Mouse (Mus musculus): Measurements from ENCODE around the gene Vmn1r1. TPM values are rescaled to one million over a fixed set of nuclear protein-coding genes. Genes with fewer than 3 reads are reported as not detected.

The Vmn1r1 gene
- polyA plus RNA-seq, 1 experiment from 2014 or later = not detected

- H3K27me3 ChIP-seq = no peaks in the 10 kb centered on the region
- peaks cover 25% of the 10 kb centered on the region for H3K36me3 ChIP-seq
- 2% methylated on average over 37 of the region's 37 CpGs for WGBS
- H3K9me3 ChIP-seq (replicated peaks) = no peaks in the 10 kb centered on the region
- peak within 1 kb of the TSS; percentile 84 for H3K4me3 ChIP-seq (replicated peaks)
- H3K4me2 ChIP-seq = peak within 1 kb of the TSS; percentile 65
- peak within 1 kb of the TSS; percentile 81 for H3K9ac ChIP-seq
- peaks cover 19% of the 10 kb centered on the region for H3K4me1 ChIP-seq
- peak within 1 kb of the TSS; percentile 93 for H3K27ac ChIP-seq
- peak; percentile 99 for ATAC-seq (replicated peaks; ENCODE audit: low FRiP score)
These were observed 39.8 kb downstream of the Vmn1r1 start, which contains the start of gene Srp9 for GRCm38 (mm10) chr1:182124506-182124905. Gene Srp9 (plus strand): TSS chr1:182124737.

- WGBS = 87% methylated on average over 4 of the region's 4 CpGs
- no peak overlapping the region for H3K9ac ChIP-seq
- no peaks in the 10 kb centered on the region for H3K27me3 ChIP-seq
These were observed 41.9 kb downstream of the Vmn1r1 start for GRCm38 (mm10) chr1:182122413-182122812.

DNA sequence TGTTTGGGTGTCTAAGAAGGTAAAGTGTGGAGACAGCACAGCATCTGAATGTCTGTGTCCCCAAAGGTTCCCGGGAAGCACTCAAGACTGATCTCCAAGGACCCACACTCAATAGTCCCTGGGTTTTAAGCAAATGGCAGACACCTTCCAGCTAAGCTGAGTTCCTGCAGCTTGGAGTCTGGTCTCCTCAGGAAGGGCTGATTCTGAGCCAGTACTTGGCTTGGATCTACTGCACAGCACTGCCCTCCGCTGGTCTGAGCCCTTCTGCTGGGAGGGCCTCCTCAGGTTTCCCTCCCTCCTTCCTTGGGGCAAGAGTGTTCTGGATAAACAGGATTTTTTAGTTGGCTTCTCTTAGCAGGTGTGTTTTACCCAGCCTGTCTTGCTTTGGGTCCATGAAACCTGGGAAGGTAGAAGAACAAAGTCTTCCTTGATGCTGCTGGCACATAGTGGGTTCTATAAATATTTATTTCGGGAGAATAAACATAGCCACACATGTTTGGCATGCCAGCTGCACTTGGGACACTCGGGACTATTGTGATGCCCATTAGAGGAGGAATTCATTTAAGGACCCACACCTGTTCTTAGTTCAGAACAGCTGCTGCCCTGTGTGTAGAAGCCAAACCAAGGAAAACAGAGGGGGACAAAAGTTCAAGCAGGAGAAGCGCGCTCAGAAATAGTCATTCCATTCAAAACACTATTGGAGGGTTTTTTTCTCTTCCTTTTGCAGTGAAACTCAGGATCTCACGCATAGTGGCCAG lies 48.5 kb downstream of the Vmn1r1 start:
- H3K4me2 ChIP-seq = peak overlapping the region; percentile 20; the same call in 1 of the 2 replicates
- H3K27ac ChIP-seq = no peak overlapping the region
- H3K4me3 ChIP-seq (replicated peaks) = no peak overlapping the region
- WGBS = 53% methylated on average over 7 of the region's 7 CpGs
- H3K4me1 ChIP-seq = peaks cover 27% of the 10 kb centered on the region
- H3K9ac ChIP-seq = no peak overlapping the region
- H3K36me3 ChIP-seq = no peaks in the 10 kb centered on the region
- H3K9me3 ChIP-seq (replicated peaks) = no peaks in the 10 kb centered on the region
- 0 out of 2 replicates have a peak, but pooled peaks cover 3% of the 10 kb centered on the region for H3K27me3 ChIP-seq
- ATAC-seq (replicated peaks; ENCODE audit: low FRiP score) = peak; percentile 71

More at GRCm38 (mm10) chr1:182122413-182122812, 41.9 kb downstream of the Vmn1r1 start:
- Histone ChIP-seq H3K9me3 (replicated peaks) (no peaks in the 10 kb centered on the region), H3K4me3 (replicated peaks) (no peak overlapping the region), H3K36me3 (peaks cover 5% of the 10 kb centered on the region; the same call in 1 of the 2 replicates), H3K4me2 (no peak overlapping the region), H3K4me1 (peaks cover 19% of the 10 kb centered on the region), H3K27ac (no peak overlapping the region)
- ATAC-seq (replicated peaks; ENCODE audit: low FRiP score) = no peak

DNA sequence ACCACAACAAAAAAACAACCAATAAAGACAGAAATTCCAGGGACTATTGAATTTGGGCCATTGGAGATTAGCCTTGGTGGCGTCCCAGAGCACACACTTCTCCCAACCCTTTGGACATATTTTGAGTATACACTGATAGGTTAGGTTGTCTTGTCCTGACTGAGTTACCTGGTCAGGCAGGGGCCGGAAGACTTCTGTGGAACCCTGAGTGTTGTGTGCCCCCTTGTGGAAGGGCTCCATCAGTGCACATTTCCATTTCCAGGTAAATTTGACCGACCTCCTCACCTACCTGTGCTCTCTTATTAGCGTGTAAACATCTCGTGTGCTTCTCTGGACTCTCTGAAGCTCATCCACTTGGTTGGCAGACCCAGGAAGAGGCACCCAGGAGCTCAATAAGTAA lies 49.1 kb downstream of the Vmn1r1 start:
- no peak for ATAC-seq (replicated peaks; ENCODE audit: low FRiP score)
- Histone ChIP-seq H3K4me3 (replicated peaks) (no peak overlapping the region), H3K27ac (no peak overlapping the region), H3K4me1 (peaks cover 27% of the 10 kb centered on the region), H3K4me2 (peak overlapping the region; percentile 20; the same call in 1 of the 2 replicates), H3K27me3 (0 out of 2 replicates have a peak, but pooled peaks cover 3% of the 10 kb centered on the region), H3K36me3 (no peaks in the 10 kb centered on the region), H3K9me3 (replicated peaks) (no peaks in the 10 kb centered on the region), H3K9ac (no peak overlapping the region)
- 24% methylated on average over 5 of the region's 5 CpGs for WGBS

DNA sequence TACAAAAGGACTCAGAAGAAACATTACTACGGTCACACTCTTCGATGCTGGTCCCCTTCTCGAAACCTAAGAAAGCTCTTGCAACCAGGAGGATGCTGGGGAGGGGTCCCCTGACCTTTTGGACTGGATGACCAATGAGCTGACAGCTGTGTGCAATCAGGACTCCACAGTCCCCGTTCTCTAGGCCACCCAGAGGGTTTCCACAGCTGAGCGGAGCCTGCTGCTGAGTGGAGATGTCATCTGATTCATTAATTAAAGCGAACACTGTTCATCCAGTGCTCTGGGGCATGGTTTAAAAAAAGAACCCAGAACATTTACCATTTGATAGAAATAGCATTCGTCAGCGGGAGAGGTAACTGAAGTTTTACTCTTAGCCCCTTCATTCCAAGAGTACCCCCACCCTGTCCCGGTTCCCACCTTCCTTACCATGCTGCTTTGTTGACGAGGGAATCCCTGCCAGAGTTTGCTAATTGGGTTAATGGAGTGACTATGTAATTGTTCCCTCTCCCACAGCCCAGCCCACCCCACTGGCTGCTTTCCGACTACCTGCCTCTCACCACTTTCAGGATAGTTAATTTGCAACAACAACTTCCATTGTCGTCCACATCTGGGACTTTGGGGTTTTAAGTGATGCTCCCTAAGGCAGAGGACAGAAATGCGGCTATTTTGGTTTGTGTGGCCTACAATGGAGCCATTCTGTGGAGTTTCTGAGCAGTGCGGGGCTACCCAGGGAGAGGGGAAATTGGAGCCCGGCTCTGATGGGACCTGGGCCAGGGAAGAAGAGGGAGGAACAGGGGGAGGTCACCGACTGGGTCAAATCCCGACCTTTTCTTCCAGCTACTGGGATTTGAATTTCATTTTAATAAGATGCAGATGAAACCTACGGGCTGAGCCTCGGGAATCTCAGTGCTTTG lies 50.4 kb downstream of the Vmn1r1 start:
- Histone ChIP-seq H3K4me3 (replicated peaks) (no peak overlapping the region), H3K36me3 (no peaks in the 10 kb centered on the region), H3K9me3 (replicated peaks) (no peaks in the 10 kb centered on the region), H3K4me1 (peaks cover 27% of the 10 kb centered on the region), H3K27ac (no peak overlapping the region), H3K4me2 (no peak overlapping the region), H3K9ac (no peak overlapping the region), H3K27me3 (0 out of 2 replicates have a peak, but pooled peaks cover 3% of the 10 kb centered on the region)
- ATAC-seq (replicated peaks; ENCODE audit: low FRiP score) = peak; percentile 71
- whole genome bisulfite sequencing = 24% methylated on average over 19 of the region's 19 CpGs

GRCm38 (mm10) chr1:182113131-182113530 lies 51.2 kb downstream of the Vmn1r1 start:
- ATAC-seq (replicated peaks; ENCODE audit: low FRiP score) = peak; percentile 24; the same call in 1 of the 2 replicates

GRCm38 (mm10) chr1:182112385-182112784 lies 51.9 kb downstream of the Vmn1r1 start:
- H3K4me1 ChIP-seq = peaks cover 27% of the 10 kb centered on the region
- 0 out of 2 replicates have a peak, but pooled peaks cover 3% of the 10 kb centered on the region for H3K27me3 ChIP-seq
- 93% methylated on average over 15 of the region's 15 CpGs for WGBS
- H3K9ac ChIP-seq = no peak overlapping the region
- ATAC-seq (replicated peaks; ENCODE audit: low FRiP score) = no peak
- no peaks in the 10 kb centered on the region for H3K9me3 ChIP-seq (replicated peaks)
- H3K27ac ChIP-seq = no peak overlapping the region
- H3K4me3 ChIP-seq (replicated peaks) = no peak overlapping the region
- no peaks in the 10 kb centered on the region for H3K36me3 ChIP-seq
- H3K4me2 ChIP-seq = no peak overlapping the region

More at GRCm38 (mm10) chr1:182113131-182113530, 51.2 kb downstream of the Vmn1r1 start:
- Histone ChIP-seq H3K27me3 (0 out of 2 replicates have a peak, but pooled peaks cover 3% of the 10 kb centered on the region), H3K4me2 (no peak overlapping the region), H3K9ac (no peak overlapping the region), H3K4me3 (replicated peaks) (no peak overlapping the region), H3K36me3 (no peaks in the 10 kb centered on the region), H3K27ac (no peak overlapping the region), H3K9me3 (replicated peaks) (no peaks in the 10 kb centered on the region), H3K4me1 (peaks cover 27% of the 10 kb centered on the region)
- 88% methylated on average over 11 of the region's 11 CpGs for WGBS

GRCm38 (mm10) chr1:182111386-182112317 lies 52.6 kb downstream of the Vmn1r1 start:
- ATAC-seq (replicated peaks; ENCODE audit: low FRiP score) = no peak

GRCm38 (mm10) chr1:182110708-182111385 lies 53.4 kb downstream of the Vmn1r1 start:
- Histone ChIP-seq H3K4me3 (replicated peaks) (no peak overlapping the region), H3K4me2 (no peak overlapping the region), H3K9ac (no peak overlapping the region), H3K27me3 (0 out of 2 replicates have a peak, but pooled peaks cover 3% of the 10 kb centered on the region), H3K4me1 (peaks cover 27% of the 10 kb centered on the region), H3K27ac (no peak overlapping the region), H3K36me3 (no peaks in the 10 kb centered on the region), H3K9me3 (replicated peaks) (no peaks in the 10 kb centered on the region)
- 72% methylated on average over 15 of the region's 15 CpGs for WGBS
- ATAC-seq (replicated peaks; ENCODE audit: low FRiP score) = no peak

More at GRCm38 (mm10) chr1:182111386-182112317, 52.6 kb downstream of the Vmn1r1 start:
- no peak overlapping the region for H3K9ac ChIP-seq
- H3K27ac ChIP-seq = no peak overlapping the region
- no peaks in the 10 kb centered on the region for H3K36me3 ChIP-seq
- H3K4me2 ChIP-seq = no peak overlapping the region
- H3K4me3 ChIP-seq (replicated peaks) = no peak overlapping the region
- H3K27me3 ChIP-seq = 0 out of 2 replicates have a peak, but pooled peaks cover 3% of the 10 kb centered on the region
- WGBS = 77% methylated on average over 14 of the region's 14 CpGs
- H3K9me3 ChIP-seq (replicated peaks) = no peaks in the 10 kb centered on the region
- peaks cover 27% of the 10 kb centered on the region for H3K4me1 ChIP-seq

DNA sequence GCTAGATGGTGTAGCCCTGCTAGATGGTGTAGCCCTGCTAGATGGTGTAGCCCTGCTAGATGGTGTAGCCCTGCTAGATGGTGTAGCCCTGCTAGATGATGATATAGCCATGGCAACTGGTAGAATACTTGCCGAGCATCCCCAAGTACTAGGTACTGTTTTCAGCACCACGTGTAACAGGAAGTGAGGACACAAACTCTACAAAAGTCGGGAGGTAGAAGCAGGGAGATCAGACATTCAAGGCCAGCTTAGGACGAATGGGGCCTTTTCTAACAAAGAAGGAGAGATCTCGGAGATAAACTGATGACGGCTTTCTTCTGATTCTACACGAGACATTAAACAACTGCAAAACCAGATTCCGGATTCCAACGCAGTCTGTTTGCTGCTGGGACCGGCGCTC lies 54.1 kb downstream of the Vmn1r1 start:
- Histone ChIP-seq H3K4me2 (no peak overlapping the region), H3K4me3 (replicated peaks) (no peak overlapping the region), H3K27me3 (0 out of 2 replicates have a peak, but pooled peaks cover 3% of the 10 kb centered on the region), H3K9ac (no peak overlapping the region), H3K36me3 (no peaks in the 10 kb centered on the region), H3K4me1 (peaks cover 27% of the 10 kb centered on the region), H3K9me3 (replicated peaks) (no peaks in the 10 kb centered on the region), H3K27ac (no peak overlapping the region)
- 88% methylated on average over 11 of the region's 11 CpGs for WGBS
- no peak for ATAC-seq (replicated peaks; ENCODE audit: low FRiP score)
